Mouse (Mus musculus) midbrain, embryonic 14.5 days (tissue): ENCODE measurements around the gene Tex36. TPM values are rescaled to one million over a fixed set of nuclear protein-coding genes. Genes with fewer than 3 reads are reported as not detected.

ENCODE experiments used
- ATAC-seq: fragments of 200-750 bp; cut with Nextera tagmentation; 2 replicates; pipeline ENCODE4 v1.8.0; 2017; ENCODE audit warnings: moderate number of reproducible peaks, moderate library complexity; ENCODE audit not compliant: low FRiP score, low TSS enrichment
- DNase-seq: peaks from one replicate; pipeline ENCODE4 v3.0.0-alpha.2; 2015
- H3K27ac ChIP-seq: fragments of 300-500 bp; sonication (generic); replicated peaks from 2 replicates; pipeline ENCODE4 v1.5.1; 2014; ENCODE audit warnings: mild to moderate bottlenecking, low read depth, low read length, moderate library complexity
- H3K27me3 ChIP-seq: fragments of 300-500 bp; sonication (generic); 2 replicates; pipeline ENCODE4 v1.6.1; 2014; ENCODE audit warnings: low read length, control low read depth, mixed read lengths; ENCODE audit not compliant: control insufficient read depth, insufficient read depth
- H3K36me3 ChIP-seq: fragments of 300-500 bp; sonication (generic); 2 replicates; pipeline ENCODE4 v1.6.1; 2014; ENCODE audit warnings: low read length, control low read depth; ENCODE audit not compliant: control insufficient read depth, insufficient read depth
- H3K4me1 ChIP-seq: fragments of 300-500 bp; sonication (generic); 2 replicates; pipeline ENCODE4 v1.6.1; 2014; ENCODE audit warnings: mild to moderate bottlenecking, antibody characterized with exemption, low read length, control low read depth; ENCODE audit not compliant: control insufficient read depth, insufficient read depth
- H3K4me2 ChIP-seq: fragments of 300-500 bp; sonication (generic); 2 replicates; pipeline ENCODE4 v1.6.1; 2014; ENCODE audit warnings: mild to moderate bottlenecking, low read length, moderate library complexity
- H3K4me3 ChIP-seq: fragments of 300-500 bp; sonication (generic); replicated peaks from 2 replicates; pipeline ENCODE4 v1.5.1; 2014; ENCODE audit warnings: low read depth, low read length
- H3K9ac ChIP-seq: fragments of 300-500 bp; sonication (generic); replicated peaks from 2 replicates; pipeline ENCODE4 v1.6.1; 2014; ENCODE audit warnings: mild to moderate bottlenecking, low read length, moderate library complexity
- H3K9me3 ChIP-seq: fragments of 300-500 bp; sonication (generic); 2 replicates; pipeline ENCODE4 v1.6.1; 2016; ENCODE audit warnings: low read length, control low read depth, mixed read lengths; ENCODE audit not compliant: control insufficient read depth
- WGBS: fragments of 180-500 bp; shearing (Covaris S2); extraction: QIAGEN DNeasy Blood & Tissue Kit; methylation state at CpG from one replicate; pipeline ENCODE4 v1.1.7; 2014; 5-methylcytosine and 5-hydroxymethylcytosine counted together
- polyA plus RNA-seq: library from polyadenylated mRNA; unstranded; fragments of >200 nt; fragmentation: Nextera tagmentation; extraction: Ambion mirVana; gene quantifications from 2 replicates; pipeline ENCODE4 v1.2.1, GENCODE M21; 2014

The Tex36 gene
- polyA plus RNA-seq: not detected in 2 replicates

- H3K9me3 ChIP-seq: no peaks in the 10 kb centered on the region
- H3K9ac ChIP-seq: no peak within 1 kb of the TSS
- H3K27ac ChIP-seq: no peak within 1 kb of the TSS
- 62% methylated on average over 2 of the region's 2 CpGs for WGBS
- ATAC-seq (no peak), DNase-seq (no peak)
- H3K4me2 ChIP-seq: no peak within 1 kb of the TSS
- no peaks in the 10 kb centered on the region for H3K36me3 ChIP-seq
- no peaks in the 10 kb centered on the region for H3K27me3 ChIP-seq
- no peak within 1 kb of the TSS for H3K4me3 ChIP-seq
- no peaks in the 10 kb centered on the region for H3K4me1 ChIP-seq
These were observed at the start of gene Tex36 for GRCm38 (mm10) chr7:133602058-133602457. Gene Tex36 (minus strand): TSS chr7:133602158.

GRCm38 (mm10) chr7:133645716-133646115, 43.8 kb upstream of the Tex36 start:
- Histone ChIP-seq H3K4me3 (no peak overlapping the region), H3K4me2 (no peak overlapping the region), H3K36me3 (peaks cover 91% of the 10 kb centered on the region), H3K27ac (no peak overlapping the region), H3K9me3 (no peaks in the 10 kb centered on the region), H3K9ac (no peak overlapping the region), H3K4me1 (no peaks in the 10 kb centered on the region), H3K27me3 (no peaks in the 10 kb centered on the region)
- no peak for ATAC-seq
- WGBS: 90% methylated on average over 6 of the region's 6 CpGs
- no peak for DNase-seq

GRCm38 (mm10) chr7:133638821-133639220, 36.9 kb upstream of the Tex36 start:
- Histone ChIP-seq H3K4me3 (peak overlapping the region; percentile 96; the same call in 1 of the 2 replicates), H3K9me3 (no peaks in the 10 kb centered on the region), H3K36me3 (peaks cover 33% of the 10 kb centered on the region), H3K27me3 (no peaks in the 10 kb centered on the region), H3K9ac (no peak overlapping the region; the same call in 1 of the 2 replicates), H3K27ac (no peak overlapping the region), H3K4me2 (peak overlapping the region; percentile 88), H3K4me1 (peaks cover 7% of the 10 kb centered on the region; the same call in 1 of the 2 replicates)
- ATAC-seq: no peak
- no peak for DNase-seq
- 95% methylated on average over 13 of the region's 13 CpGs for WGBS

- ATAC-seq (no peak), DNase-seq (no peak)
- peak overlapping the region; percentile 88 for H3K4me2 ChIP-seq
- no peaks in the 10 kb centered on the region for H3K9me3 ChIP-seq
- peak overlapping the region; percentile 96 for H3K4me3 ChIP-seq
- H3K9ac ChIP-seq: peak overlapping the region; percentile 88
- peak overlapping the region; percentile 80; the same call in 1 of the 2 replicates for H3K27ac ChIP-seq
- H3K36me3 ChIP-seq: peaks cover 28% of the 10 kb centered on the region
- WGBS: 14% methylated on average over 13 of the region's 13 CpGs
- peaks cover 7% of the 10 kb centered on the region; the same call in 1 of the 2 replicates for H3K4me1 ChIP-seq
- no peaks in the 10 kb centered on the region for H3K27me3 ChIP-seq
These were observed 36.3 kb upstream of the Tex36 start for GRCm38 (mm10) chr7:133638306-133638705.

DNA sequence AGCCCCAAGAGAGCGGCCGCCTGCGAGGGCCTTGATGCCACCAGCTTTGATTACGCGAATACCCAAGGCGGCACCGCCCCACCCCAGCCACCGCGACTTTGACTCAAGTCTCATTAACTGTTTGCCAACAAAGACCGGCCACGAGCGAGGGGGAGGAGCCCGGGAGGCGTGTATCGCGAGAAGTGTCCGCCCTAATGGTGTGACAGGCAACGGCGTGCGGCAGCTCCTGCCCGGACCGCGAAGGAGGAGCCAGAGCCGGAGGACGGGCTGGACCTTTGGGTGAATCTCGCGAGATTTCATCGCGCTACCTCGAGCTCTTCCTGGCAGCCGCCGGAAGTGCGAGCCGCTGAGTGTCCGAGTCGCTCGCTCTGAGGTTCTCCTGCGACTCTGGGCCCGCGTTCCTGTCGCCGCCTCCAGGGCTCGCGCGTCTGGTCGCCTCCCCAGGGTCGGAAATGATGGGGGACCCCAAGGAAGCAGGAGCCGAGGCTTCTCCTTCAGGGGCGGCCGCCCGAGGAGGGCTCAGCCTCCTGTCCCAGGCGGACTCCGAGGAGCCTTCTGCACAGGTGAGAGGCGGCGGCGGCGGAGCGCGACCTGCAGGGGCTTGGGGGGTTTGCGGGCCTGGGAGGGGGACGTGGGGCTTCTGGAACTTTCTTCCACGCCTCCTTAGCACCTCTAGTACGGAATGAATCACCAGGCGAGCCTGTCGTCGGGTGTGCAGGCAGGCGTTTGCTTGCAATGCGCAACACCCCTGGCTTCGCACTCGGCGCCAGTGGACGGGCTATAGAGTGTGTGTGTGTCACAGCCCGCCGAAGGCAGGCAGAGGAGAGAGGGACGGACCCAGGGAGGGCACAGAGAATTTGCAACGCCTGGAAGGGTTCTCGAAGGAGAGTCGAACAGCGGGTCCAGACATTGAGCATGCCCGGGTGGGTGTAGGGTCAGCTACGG, 35.7 kb upstream of the Tex36 start, which contains the start of gene Edrf1:
Gene Edrf1, plus strand, starts transcription at position 183 of the 945 bp plus-strand sequence.
- peak within 1 kb of the TSS; percentile 88 for H3K9ac ChIP-seq
- H3K4me2 ChIP-seq: peak within 1 kb of the TSS; percentile 88
- under 1% methylated on average over 81 of the region's 81 CpGs for whole genome bisulfite sequencing

DNA sequence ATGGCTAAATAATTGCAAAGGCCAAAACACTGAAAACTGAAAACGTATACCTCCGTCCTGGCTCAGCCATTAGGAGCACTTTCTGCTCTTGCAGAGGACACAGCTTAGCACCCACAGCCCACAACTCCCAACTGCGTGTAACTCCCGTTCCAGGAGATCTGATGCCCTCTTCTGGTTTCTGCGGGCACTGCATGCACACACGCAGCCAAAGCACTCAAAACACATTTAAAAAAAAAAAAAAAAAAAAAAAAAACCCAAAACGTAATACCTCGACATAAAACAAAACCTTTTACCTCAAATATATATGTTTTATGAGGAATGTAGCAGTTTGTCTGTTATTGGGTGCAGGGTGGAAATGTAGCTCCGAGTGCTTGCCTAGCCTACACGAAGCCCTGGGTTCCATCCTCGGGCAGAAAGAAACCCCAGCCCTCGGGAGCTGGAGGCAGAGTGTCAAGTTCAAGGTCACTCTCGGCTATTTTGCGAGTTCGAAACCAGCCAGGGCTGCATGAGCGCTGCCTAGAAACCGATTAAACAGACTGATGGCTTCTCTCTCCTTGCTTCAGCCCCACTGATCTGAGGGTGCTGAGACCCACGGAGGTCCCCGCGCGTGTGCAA, 34.9 kb upstream of the Tex36 start:
- Histone ChIP-seq H3K4me1 (peaks cover 7% of the 10 kb centered on the region; the same call in 1 of the 2 replicates), H3K4me2 (peak overlapping the region; percentile 72), H3K27me3 (no peaks in the 10 kb centered on the region), H3K4me3 (peak overlapping the region; percentile 96), H3K36me3 (peaks cover 14% of the 10 kb centered on the region), H3K9me3 (no peaks in the 10 kb centered on the region), H3K9ac (peak overlapping the region; percentile 83), H3K27ac (peak overlapping the region; percentile 95)
- 2% methylated on average over 21 of the region's 21 CpGs for WGBS
- ATAC-seq: peak; percentile 57
- DNase-seq: peak; percentile 93

More for the DNA sequence above, 35.7 kb upstream of the Tex36 start, which contains the start of gene Edrf1:
- peak; percentile 99 for ATAC-seq
- DNase-seq: peak; percentile 99
- peaks cover 7% of the 10 kb centered on the region; the same call in 1 of the 2 replicates for H3K4me1 ChIP-seq
- H3K27me3 ChIP-seq: no peaks in the 10 kb centered on the region
- H3K4me3 ChIP-seq: peak within 1 kb of the TSS; percentile 96
- peaks cover 21% of the 10 kb centered on the region for H3K36me3 ChIP-seq
- peak within 1 kb of the TSS; percentile 95 for H3K27ac ChIP-seq
- H3K9me3 ChIP-seq: no peaks in the 10 kb centered on the region

- no peak for ATAC-seq
- 53% methylated on average over 11 of the region's 12 CpGs for WGBS
- Histone ChIP-seq H3K4me3 (no peak overlapping the region), H3K4me1 (peaks cover 7% of the 10 kb centered on the region; the same call in 1 of the 2 replicates), H3K9me3 (no peaks in the 10 kb centered on the region), H3K36me3 (no peaks in the 10 kb centered on the region), H3K4me2 (no peak overlapping the region), H3K27me3 (no peaks in the 10 kb centered on the region), H3K27ac (no peak overlapping the region), H3K9ac (no peak overlapping the region)
- no peak for DNase-seq
These were observed 33.1 kb upstream of the Tex36 start for GRCm38 (mm10) chr7:133634932-133635650.

GRCm38 (mm10) chr7:133632476-133632875, 30.5 kb upstream of the Tex36 start:
- Histone ChIP-seq H3K27ac (no peak overlapping the region), H3K9me3 (no peaks in the 10 kb centered on the region), H3K4me3 (no peak overlapping the region), H3K36me3 (no peaks in the 10 kb centered on the region), H3K27me3 (no peaks in the 10 kb centered on the region), H3K4me2 (no peak overlapping the region), H3K9ac (no peak overlapping the region), H3K4me1 (no peaks in the 10 kb centered on the region)
- ATAC-seq: no peak
- 28% methylated on average over 2 of the region's 2 CpGs for WGBS
- peak; percentile 73 for DNase-seq
